Mouse (Mus musculus) MEL (cell line): ENCODE results near the gene Cxcr2.

ENCODE experiments used
- BHLHE40 ChIP-seq: IDR thresholded peaks from 2 replicates; pipeline ENCODE4 v1.6.1; 2012; ENCODE audit warnings: low read depth, mild to moderate bottlenecking, inconsistent platforms, low read length, improper control_type of control experiment, borderline replicate concordance
- CHD1 ChIP-seq: IDR thresholded peaks from 2 replicates; pipeline ENCODE4 v1.6.1; 2012; ENCODE audit warnings: low read depth, mild to moderate bottlenecking, inconsistent platforms, low read length, improper control_type of control experiment
- CTCF ChIP-seq, 3 experiments: IDR thresholded peaks in 2 of 3; conservative IDR thresholded peaks in 1 of 3; 2 replicates each; pipeline ENCODE4 v1.5.1; 2011 to 2012; ENCODE audit warnings: low read length in 3 of 3, low read depth in 2 of 3, mild to moderate bottlenecking in 2 of 3, improper control_type of control experiment in 1 of 3, inconsistent platforms in 1 of 3, mixed read lengths in 1 of 3, moderate library complexity in 1 of 3; ENCODE audit not compliant: control insufficient read depth in 1 of 3, insufficient read depth in 1 of 3, poor library complexity in 1 of 3, severe bottlenecking in 1 of 3
- EP300 ChIP-seq, 2 experiments: IDR thresholded peaks; 2 replicates each; pipeline ENCODE4 v1.6.1; 2011; ENCODE audit warnings: improper control_type of control experiment in 2 of 2, low read length in 2 of 2, low read depth in 1 of 2, mild to moderate bottlenecking in 1 of 2
- JUND ChIP-seq: IDR thresholded peaks from 2 replicates; pipeline ENCODE4 v1.6.1; 2011; ENCODE audit warnings: low read depth, mild to moderate bottlenecking, improper control_type of control experiment, low read length
- KAT2A ChIP-seq: conservative IDR thresholded peaks from 2 replicates; pipeline ENCODE4 v1.6.1; 2012; ENCODE audit warnings: low read depth, low read length, improper control_type of control experiment, inconsistent platforms
- MAFK ChIP-seq: IDR thresholded peaks from 2 replicates; pipeline ENCODE4 v1.6.1; 2011; ENCODE audit warnings: low read depth, mild to moderate bottlenecking, low read length, improper control_type of control experiment, borderline replicate concordance
- MAZ ChIP-seq: IDR thresholded peaks from 2 replicates; pipeline ENCODE4 v1.6.1; 2012; ENCODE audit warnings: low read depth, mild to moderate bottlenecking, inconsistent platforms, low read length, improper control_type of control experiment
- MXI1 ChIP-seq: IDR thresholded peaks from 2 replicates; pipeline ENCODE4 v1.6.1; 2011; ENCODE audit warnings: mild to moderate bottlenecking, low read depth, low read length, improper control_type of control experiment
- NELFE ChIP-seq: IDR thresholded peaks from 2 replicates; pipeline ENCODE4 v1.6.1; 2011; ENCODE audit warnings: low read depth, low read length, improper control_type of control experiment
- POLR2A ChIP-seq, 2 experiments: IDR thresholded peaks; 2 replicates each; pipeline ENCODE4 v1.6.1; 2011 to 2012; ENCODE audit warnings: low read length in 2 of 2, mild to moderate bottlenecking in 2 of 2, control low read depth in 1 of 2, improper control_type of control experiment in 1 of 2, low read depth in 1 of 2, moderate library complexity in 1 of 2; ENCODE audit not compliant: control insufficient read depth in 1 of 2, insufficient read depth in 1 of 2, poor library complexity in 1 of 2
- POLR2AphosphoS2 ChIP-seq: IDR thresholded peaks from 2 replicates; pipeline ENCODE4 v1.6.1; 2011; ENCODE audit warnings: low read length, improper control_type of control experiment
- TBP ChIP-seq: IDR thresholded peaks from 2 replicates; pipeline ENCODE4 v1.8.0; 2011; ENCODE audit warnings: low read depth, low read length, improper control_type of control experiment
- USF1 ChIP-seq: IDR thresholded peaks from 2 replicates; pipeline ENCODE4 v1.6.1; 2014; ENCODE audit warnings: low read depth, mild to moderate bottlenecking, inconsistent platforms, low read length, improper control_type of control experiment, moderate library complexity

DNA sequence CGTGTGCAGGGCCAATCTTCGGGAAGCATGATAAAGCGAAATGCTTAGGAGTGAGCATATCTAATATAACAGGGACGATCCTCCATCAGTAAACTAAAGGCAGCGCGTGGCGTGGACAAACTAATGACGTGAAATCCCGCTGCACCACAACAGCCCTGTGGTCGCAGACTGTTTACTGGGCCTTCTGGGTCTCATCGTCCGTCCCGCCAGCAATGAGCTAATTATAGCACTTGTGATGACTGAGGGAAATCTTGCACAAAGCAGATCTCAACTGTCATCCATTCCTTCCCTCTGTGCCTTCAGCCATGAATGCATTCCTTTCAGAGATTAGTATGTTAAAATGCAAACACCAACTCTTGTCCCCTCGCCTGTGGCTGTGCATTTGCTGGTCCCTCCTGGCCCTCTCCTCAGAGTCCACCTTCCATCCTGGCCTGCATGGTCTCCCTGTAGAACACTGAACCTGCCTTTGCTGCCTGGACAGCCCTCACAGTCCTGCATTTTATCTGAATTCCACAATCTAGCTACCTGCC lies 2.7 kb downstream of the Cxcr2 start:
- TF ChIP-seq MAZ (no peak), CTCF (IDR thresholded peaks at IDR 0.05 in 2 of 3, conservative IDR thresholded peaks at IDR 0.05 in 1 of 3; ENCODE audit: control insufficient read depth in 1 of 3, insufficient read depth in 1 of 3, low read depth in 2 of 3, low read length in 3 of 3, poor library complexity in 1 of 3, severe bottlenecking in 1 of 3) (no peak), EP300 (IDR thresholded peaks at IDR 0.05; ENCODE audit: low read depth in 1 of 2, low read length in 2 of 2) (no peak), NELFE (no peak), POLR2A (IDR thresholded peaks at IDR 0.05; ENCODE audit: control insufficient read depth in 1 of 2, insufficient read depth in 1 of 2, low read depth in 1 of 2, low read length in 2 of 2, poor library complexity in 1 of 2) (no peak), MAFK (no peak), JUND (no peak), BHLHE40 (no peak), USF1 (no peak), MXI1 (no peak), KAT2A (no peak), POLR2AphosphoS2 (no peak), CHD1 (no peak), TBP (no peak)
